Mouse (Mus musculus): Measurements from ENCODE around the gene Dpyd.

Gene Dpyd

DNA sequence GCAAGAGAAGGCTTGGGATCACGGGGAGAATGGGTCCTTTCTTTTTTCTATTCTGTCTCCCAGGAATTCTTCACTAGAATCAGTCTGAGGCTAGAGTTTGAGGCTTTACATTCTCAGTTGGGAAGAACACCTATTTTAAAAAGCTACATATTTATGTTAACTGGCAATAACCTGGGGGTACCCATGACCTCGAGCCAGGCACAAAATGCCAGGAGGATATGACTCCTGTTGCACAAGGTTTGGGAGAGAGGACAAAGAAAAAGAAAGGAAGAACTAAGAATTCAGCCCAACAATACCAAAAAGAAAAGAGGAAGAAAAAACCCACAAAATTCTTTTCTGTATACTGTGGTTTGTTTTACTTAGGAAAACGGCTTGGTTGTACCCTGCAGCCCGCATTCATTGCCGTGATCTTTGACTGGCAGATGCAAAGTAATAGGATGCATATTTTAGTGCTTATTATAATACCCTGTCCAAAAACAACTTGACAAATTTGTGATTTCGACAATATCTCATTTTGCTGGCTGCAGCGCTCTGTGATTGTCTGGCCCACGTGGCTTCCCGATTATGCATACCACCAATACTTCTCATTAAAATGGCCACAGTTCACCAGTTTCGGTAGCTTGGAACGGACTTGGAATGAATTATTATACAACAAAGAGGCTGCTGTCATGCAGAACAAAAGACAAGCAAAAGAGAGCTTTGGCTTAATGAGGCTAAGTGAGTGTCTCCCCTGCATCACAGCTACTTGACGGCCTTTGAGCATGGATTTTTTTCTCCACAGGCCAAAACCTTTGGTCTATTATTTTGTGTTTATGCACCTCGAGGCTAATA lies 799.8 kb downstream of the Dpyd start:
- no peak for DNase-seq (ENCODE audit: low spot score)

DNA sequence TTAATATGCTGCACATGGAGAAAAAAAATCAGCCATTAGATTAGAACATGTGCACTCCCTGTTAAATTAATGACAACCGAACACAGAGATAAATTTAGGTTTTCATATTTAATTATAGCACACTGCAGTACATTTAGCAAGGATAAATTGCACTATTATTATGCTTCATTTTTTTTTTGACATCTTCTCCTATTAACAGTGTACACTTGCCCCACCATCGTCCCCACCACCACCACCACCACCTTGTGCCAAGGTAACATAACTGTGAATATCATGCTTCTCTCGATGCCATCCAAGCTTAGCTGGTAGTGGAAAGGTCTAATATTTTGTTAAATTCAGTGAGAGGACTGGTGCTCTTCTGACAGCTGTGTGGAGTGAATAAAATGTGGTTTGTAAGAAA lies 800.5 kb downstream of the Dpyd start:
- no peak for DNase-seq (ENCODE audit: low spot score)

DNA sequence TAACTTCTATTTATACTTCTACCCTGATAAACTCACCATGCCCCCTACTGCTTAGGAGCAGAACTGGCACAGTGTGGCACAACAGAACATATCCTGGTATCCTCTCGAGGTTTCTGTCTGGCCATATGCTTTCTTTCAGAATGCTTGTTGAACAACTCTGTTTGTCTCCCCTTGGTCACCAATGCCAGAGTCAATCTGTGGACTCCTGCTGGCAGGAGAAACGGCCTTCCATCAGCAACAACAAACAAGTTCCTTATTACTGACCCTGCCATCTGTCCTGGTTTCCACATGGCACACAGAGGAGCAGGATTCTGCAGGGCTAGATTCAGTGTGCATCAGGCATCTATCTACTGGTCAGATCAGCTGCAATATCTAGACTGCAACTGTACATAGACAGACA lies 807.0 kb downstream of the Dpyd start:
- peak; percentile 36 for DNase-seq (ENCODE audit: low spot score)

DNA sequence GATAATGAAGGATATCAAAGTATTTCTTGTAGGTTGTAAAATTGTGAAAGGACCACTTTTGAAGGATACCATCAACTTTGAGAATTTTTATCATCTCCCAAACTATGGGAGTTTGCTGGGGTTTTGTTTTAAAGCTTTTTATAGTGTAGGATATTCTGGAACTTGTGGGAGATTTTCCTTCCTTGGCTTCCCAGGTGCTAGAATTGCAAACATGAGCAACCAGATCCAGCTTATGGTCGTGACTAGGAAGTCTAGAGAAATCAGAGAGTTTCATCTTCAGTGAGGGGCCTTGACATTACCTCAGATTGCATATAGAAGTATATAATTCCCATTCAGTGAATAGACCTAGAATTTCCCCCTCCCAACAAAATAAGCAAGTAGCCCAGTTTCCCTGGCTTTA lies 819.2 kb downstream of the Dpyd start:
- DNase-seq (ENCODE audit: low spot score): no peak

DNA sequence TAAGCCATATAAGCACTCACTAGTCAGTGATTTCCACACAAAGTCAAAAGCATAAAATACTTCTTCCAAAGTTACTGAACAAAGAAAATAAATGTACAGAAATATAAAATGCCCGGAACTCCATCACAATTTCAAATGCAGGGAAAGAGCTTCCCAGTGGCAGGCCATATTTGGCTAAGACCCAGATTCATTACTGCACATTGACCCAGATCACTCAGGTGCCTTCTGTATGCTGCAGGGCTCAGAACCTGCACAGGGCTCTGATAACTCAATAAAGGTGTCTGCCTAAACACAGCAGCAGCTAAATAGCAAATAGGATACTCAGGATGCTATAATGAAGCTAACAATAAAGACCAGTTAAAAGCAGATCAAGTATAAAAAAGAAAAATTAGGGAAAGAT lies 820.5 kb downstream of the Dpyd start:
- DNase-seq (ENCODE audit: low spot score): no peak

DNA sequence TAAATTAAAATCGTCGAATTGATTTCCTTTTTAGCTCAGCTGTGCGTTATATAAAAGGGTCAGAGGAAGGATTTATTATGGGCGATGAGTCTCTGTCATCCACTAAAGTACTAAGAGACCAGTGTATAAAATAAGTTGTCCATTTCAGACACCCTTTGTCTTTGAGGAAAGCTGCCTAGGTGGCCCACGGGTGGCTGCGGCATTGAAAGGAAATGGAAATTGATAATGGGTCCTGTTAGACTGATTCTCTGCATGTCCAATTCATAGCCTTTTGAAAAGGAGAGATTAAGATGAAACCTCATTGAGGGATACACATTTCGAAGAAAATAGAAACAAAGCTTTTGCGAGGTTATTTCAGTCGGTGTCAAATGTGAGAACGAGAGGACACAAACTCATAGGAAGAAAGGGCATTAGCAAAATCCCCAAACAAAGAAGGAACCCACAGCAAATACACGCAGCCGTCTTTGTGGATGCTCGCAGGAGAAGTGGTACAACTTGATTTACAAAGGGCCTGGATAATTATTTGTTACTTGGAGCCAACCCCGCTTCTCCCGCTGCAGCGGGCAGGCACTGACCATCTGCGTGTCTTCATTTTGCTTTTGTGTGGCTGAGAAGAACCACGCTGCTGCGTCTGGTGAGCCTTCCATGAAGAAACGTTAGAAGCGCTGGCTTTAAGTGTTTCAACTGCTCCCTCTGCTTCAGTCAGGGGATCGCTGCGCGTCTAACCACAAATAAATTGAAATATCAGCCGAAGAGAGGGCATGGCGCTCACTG lies 825.6 kb downstream of the Dpyd start:
- no peak for DNase-seq (ENCODE audit: low spot score)

DNA sequence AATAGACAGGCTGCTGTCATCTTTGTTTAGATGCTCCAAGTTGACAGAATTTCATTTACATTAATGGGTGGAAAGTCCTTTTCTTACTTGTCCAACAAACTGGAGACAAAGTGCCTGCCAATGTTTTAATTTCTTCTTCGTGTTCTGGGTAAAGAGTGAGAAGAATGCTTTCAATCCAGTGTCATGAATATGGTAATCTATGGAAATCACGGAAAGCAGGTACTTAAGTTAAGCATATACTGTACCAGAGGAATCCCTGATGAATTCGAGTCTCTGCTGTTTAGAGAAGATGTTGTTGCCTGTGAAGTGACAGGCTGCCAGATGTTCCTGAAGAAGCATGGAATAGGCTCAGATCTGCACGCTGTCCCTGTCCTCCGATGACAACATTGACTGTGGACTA lies 835.3 kb downstream of the Dpyd start:
- DNase-seq (ENCODE audit: low spot score): no peak

DNA sequence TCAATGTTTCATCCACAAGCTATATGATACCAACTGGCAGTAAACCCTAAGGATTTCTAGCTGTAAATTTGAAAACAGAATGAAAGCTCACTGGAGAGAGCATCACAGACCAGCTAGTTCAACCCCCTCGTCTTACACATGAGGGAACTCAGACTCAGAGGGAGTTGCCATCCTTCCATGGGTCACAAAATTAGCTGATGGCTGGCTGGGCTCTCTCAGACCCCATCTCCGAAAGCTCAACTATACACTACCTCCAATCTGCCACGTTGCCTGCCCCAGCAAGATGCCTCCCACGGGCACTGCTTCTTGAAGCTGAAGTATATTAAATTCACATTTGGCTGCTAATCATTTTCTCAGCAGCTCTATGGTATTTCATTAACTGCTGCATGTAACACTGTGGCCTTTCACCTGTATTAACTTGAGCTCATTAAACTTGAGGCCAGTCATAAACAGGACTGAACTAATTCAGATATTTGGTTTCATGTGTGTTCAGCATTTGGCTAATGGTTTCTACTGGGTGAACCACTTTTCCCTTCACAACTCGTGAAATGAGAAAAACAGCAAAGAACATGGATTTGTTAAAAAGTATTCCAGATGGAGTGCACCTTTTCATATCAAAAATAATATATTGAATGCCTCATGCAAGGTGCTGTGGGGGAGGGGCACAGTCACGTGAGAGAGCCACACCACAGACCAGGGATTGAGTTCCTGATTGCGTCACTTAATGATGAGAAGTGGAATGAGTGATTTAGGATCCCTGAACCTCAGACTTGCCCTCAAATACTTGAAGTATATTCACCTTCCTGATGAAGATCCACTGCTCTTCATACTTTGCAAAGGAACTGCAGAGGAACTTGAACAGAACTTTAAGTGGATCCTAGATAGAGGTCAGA lies 841.2 kb downstream of the Dpyd start:
- DNase-seq (ENCODE audit: low spot score): no peak

DNA sequence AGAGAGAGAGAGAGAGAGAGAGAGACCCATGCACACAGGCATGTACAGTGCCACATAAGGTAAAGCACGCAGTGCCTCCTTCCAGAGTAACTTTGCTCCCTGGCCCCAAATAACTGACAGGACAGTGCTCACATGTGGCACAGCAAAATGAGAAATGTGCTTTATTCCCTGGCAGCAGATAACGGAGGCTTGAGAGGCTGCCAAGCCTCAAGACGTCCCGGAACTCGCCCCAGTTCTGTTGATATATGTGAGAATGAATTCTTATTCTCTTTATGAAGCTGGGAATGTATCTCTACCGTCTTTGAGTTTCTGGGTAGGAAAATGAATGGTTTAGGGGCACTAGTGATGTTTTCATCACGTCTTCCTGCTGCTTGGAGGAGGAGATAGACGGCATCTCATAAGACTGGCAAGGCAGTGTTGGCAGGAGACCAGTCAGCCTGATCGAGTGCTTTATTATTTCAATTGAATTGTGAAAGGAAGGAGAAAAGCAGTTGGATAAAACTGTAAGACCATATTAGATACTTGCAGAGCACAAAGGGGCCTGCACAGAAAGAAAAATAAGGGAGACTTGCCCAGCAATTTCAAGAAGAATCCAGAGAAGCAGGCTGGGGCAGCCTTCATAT lies 857.3 kb downstream of the Dpyd start:
- peak; percentile 12 for DNase-seq (ENCODE audit: low spot score)

DNA sequence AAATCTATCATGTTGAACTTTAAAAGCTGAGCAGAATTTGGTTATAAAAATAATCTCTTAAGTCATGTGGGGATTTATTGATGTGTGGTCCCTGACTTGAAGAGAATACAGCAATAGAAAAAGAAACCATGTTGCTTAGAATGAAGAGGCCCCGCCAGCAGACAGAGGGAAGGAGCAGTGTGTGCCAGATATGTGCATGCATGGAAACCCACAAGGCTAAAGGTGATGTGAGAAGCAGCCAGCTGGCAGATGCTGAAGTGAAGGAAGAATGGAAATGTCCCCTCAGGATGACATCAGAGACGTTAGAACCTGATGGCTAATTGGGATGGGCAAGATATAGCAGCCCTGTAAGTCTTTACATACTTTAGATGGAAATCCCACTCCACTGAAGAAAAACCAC lies 857.8 kb downstream of the Dpyd start:
- DNase-seq (ENCODE audit: low spot score): no peak

DNA sequence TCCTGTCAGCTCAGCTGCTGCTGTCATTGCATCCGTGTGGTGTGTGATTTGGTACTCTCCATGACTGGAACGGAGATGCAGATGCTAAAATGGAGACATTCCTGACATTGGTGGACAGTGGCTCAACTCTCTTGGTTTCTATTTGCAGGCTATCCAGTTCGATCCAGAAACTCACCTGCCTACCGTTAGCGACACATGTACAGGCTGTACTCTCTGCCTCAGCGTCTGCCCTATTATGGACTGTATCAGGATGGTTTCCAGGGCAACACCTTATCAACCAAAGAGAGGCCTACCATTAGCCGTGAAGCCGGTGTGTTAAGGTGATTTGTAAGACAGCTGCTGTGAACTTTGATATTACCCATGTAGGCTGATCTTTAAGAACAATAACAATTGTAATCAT lies 869.4 kb downstream of the Dpyd start:
- no peak for DNase-seq (ENCODE audit: low spot score)

DNA sequence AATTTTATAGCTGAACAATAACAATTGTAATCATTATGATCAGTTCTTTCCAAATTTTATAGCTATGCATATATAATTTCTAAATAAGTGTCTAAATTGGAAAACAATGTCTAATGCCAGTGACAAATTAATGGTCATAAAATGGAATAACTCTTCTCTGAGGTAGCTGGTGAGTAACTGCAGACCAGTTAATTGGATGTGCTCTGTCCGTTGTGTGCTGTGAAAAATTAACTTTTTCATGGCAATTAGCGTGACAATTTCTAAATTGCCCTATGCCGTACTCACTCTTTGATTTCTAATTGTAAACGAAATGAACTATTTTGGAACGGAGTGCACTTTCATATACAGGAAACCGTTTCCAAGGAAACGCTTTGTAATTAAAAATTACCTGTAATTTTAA lies 869.8 kb downstream of the Dpyd start:
- DNase-seq (ENCODE audit: low spot score): no peak

DNA sequence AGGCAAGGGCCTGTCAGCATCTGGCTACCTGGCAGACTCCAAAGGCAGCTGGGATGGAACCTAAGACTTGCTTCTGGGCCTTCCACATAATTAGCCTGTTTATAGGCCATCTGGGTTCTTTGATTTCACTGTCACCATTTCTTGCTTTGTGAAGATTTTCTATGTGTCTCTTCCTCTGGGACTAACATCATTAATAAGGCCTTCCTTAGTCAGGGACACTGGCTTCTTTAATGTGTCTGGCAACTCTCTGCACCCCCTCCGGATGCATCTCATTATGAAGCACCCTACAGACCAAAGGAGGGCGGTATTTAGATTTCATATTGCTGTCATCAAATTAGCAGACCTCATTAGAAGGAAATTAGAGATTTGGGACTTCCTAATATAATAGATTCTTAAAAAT lies 885.6 kb downstream of the Dpyd start:
- DNase-seq (ENCODE audit: low spot score): peak; percentile 81

DNA sequence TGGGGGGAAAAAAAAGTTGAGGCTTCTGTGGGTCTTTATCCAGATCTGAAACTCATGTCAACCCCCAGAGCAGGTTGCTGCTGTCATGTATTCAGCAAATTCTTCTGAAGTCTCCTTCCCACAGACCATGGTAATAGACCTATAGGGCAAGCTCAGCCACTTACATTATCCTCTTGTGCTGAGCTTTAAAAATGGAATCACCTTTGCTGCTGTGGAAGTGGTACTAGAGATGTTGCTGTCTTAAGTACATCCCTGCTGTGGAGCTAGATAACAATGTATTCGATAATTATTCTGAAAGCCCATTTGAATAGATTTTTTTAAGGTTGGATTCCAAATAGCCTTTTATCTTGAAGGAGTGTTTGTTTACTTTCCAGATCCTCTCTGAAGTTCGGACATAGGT lies 902.1 kb downstream of the Dpyd start:
- no peak for DNase-seq (ENCODE audit: low spot score)

DNA sequence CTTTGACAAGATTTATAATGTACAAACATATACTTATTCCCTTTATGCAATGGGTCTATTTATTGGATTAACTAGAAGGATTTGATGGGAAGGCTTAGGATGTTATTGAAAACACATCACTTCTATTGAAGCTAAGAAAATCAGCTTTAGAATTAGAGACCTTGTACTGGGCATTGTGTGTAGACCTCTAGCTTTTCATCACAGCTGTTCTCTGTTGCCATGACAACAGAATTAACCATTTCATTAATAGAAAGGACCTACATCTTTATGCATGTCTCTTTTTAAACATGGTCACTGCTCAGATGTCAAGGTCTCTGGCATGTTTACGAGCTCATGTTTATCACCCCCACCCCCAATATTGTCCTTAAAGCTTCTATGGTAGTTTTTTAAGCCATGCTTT lies 902.5 kb downstream of the Dpyd start:
- DNase-seq (ENCODE audit: low spot score): no peak

DNA sequence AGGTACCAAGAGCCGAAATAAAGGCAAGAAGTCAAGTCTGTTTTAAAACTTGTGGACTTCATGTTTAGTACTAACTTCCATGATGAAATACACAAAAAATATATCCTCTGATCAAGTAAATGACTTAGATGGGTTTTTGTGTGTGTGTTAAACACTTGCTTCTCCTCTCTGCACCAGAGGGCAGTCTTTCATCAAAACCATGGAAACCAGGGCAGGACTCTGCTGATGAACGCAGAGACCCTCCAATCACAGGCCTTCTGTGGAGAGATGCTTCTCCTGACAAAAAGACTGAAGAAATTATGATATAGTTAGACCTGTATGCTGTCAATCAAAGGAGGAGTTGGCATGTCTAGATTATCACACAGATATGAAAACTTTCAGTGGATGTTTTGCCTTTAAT lies 905.8 kb downstream of the Dpyd start:
- no peak for DNase-seq (ENCODE audit: low spot score)

Measured in MN1 (cell line).